Mouse (Mus musculus): ENCODE measurements around the gene Vmn2r83. TPM values are rescaled to one million over a fixed set of nuclear protein-coding genes. Genes with fewer than 3 reads are reported as not detected.
A peak's percentile ranks its signal among the peaks of the same experiment; 100 is the strongest.

Vmn2r83 gene
- polyA plus RNA-seq, 1 experiment from 2014 or later = not detected

DNA sequence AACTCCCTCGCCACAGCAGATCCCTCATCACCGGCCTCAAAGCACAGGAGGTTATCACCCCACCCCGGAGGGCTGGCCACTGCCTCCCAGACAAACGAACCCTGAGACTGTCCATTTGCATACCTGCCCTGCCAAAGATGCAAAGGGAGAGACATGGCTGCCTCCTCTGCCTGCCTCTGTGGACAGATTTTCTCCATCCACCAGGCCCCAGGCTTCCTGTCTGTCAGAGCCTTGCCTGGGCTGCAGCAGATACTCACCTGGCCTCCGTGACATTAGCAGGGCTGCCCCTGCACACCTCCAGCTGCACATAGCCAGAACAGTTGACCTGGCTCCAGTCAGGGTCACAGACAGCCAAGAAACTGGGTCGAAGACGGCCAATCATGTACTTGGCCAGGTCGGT, 61.7 kb downstream of the Vmn2r83 start:
- H3K27ac ChIP-seq = no peak overlapping the region
- WGBS = 77% methylated on average over 8 of the region's 8 CpGs
- peaks cover 13% of the 10 kb centered on the region; the same call in 1 of the 2 replicates for H3K4me1 ChIP-seq
- peaks cover 5% of the 10 kb centered on the region; the same call in 1 of the 2 replicates for H3K27me3 ChIP-seq
- no peak overlapping the region for H3K9ac ChIP-seq
- no peak overlapping the region for H3K4me2 ChIP-seq
- H3K9me3 ChIP-seq = no peaks in the 10 kb centered on the region
- no peak for ATAC-seq (ENCODE audit: low FRiP score)
- H3K4me3 ChIP-seq (replicated peaks) = no peak overlapping the region
- 0 out of 2 replicates have a peak, but pooled peaks cover 4% of the 10 kb centered on the region for H3K36me3 ChIP-seq (replicated peaks)

DNA sequence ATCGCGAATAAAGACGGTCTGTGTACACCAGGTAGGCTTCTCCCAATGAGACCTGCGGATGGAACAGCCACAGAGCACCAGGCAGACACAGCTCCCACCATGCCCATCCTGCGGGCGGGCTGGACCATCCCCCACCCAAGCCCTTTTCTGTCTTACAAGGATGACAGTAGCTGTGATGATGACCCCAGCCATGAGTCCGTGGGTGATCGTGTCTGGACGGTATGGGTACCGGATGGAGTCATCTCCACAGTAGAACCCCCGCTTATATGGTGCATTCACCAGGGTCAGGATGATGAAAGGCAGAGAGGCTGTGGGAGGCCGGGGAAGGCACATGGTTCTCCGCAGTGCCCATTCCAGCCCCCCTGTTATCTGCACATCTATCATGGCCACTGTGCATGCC, 62.2 kb downstream of the Vmn2r83 start:
- peaks cover 10% of the 10 kb centered on the region; the same call in 1 of the 2 replicates for H3K27me3 ChIP-seq
- no peak overlapping the region for H3K9ac ChIP-seq
- no peak overlapping the region for H3K4me3 ChIP-seq (replicated peaks)
- WGBS = 94% methylated on average over 13 of the region's 13 CpGs
- 0 out of 2 replicates have a peak, but pooled peaks cover 4% of the 10 kb centered on the region for H3K36me3 ChIP-seq (replicated peaks)
- peaks cover 13% of the 10 kb centered on the region; the same call in 1 of the 2 replicates for H3K4me1 ChIP-seq
- no peak for ATAC-seq (ENCODE audit: low FRiP score)
- H3K27ac ChIP-seq = no peak overlapping the region
- H3K9me3 ChIP-seq = no peaks in the 10 kb centered on the region
- H3K4me2 ChIP-seq = no peak overlapping the region

DNA sequence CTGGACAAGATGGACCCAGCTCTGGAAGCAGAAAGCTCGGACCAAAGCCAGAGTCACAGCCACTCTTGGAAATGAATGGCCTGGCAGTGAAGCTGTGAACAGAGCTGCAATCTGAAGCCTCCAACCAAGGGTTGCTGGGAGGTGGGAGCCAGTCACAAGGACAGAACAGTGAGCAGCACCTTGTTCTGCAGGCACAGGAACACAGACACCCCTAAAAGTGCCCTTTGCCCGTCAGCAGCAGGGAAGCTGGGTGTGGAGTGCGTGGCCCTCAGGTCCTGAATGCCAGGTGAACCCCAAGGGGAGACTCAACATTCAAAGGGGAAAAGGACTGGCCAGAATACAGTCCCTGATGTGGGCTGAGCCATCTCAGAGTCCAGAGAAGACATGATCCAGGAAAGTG, 63.1 kb downstream of the Vmn2r83 start:
- Histone ChIP-seq H3K9ac (no peak overlapping the region), H3K27me3 (peaks cover 13% of the 10 kb centered on the region; the same call in 1 of the 2 replicates), H3K9me3 (no peaks in the 10 kb centered on the region), H3K36me3 (replicated peaks) (no peaks in the 10 kb centered on the region), H3K27ac (no peak overlapping the region), H3K4me3 (replicated peaks) (no peak overlapping the region), H3K4me1 (peaks cover 13% of the 10 kb centered on the region; the same call in 1 of the 2 replicates), H3K4me2 (no peak overlapping the region)
- WGBS = 88% methylated on average over 3 of the region's 3 CpGs
- ATAC-seq (ENCODE audit: low FRiP score) = no peak

DNA sequence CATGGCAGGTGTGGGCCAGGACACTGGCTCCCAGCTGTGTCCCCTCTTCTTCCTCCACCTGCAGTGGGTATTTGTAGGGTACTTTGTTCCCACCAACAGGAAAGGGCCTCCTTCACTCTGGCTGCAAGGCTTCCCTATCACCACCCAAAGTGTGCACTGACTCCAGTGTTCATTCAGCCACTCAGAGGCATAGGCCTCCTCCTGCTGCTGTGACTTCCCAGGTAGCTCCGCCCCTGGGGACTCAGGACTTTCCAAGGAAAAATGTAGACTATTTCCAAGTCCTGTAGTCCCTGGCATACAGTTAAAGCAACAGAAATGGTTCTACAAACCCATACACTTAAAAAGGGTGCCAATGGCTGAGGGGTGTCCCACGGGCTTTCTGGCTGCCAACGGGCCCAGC, 64.1 kb downstream of the Vmn2r83 start:
- 21% methylated on average over 3 of the region's 3 CpGs for WGBS
- no peaks in the 10 kb centered on the region for H3K36me3 ChIP-seq (replicated peaks)
- no peak; the same call in 1 of the 2 replicates for ATAC-seq (ENCODE audit: low FRiP score)
- H3K4me1 ChIP-seq = peaks cover 13% of the 10 kb centered on the region; the same call in 1 of the 2 replicates
- H3K9ac ChIP-seq = peak overlapping the region; percentile 63; the same call in 1 of the 2 replicates
- H3K9me3 ChIP-seq = no peaks in the 10 kb centered on the region
- peaks cover 13% of the 10 kb centered on the region; the same call in 1 of the 2 replicates for H3K27me3 ChIP-seq
- peak overlapping the region; percentile 96 for H3K4me2 ChIP-seq
- H3K4me3 ChIP-seq (replicated peaks) = peak overlapping the region; percentile 60
- no peak overlapping the region for H3K27ac ChIP-seq

DNA sequence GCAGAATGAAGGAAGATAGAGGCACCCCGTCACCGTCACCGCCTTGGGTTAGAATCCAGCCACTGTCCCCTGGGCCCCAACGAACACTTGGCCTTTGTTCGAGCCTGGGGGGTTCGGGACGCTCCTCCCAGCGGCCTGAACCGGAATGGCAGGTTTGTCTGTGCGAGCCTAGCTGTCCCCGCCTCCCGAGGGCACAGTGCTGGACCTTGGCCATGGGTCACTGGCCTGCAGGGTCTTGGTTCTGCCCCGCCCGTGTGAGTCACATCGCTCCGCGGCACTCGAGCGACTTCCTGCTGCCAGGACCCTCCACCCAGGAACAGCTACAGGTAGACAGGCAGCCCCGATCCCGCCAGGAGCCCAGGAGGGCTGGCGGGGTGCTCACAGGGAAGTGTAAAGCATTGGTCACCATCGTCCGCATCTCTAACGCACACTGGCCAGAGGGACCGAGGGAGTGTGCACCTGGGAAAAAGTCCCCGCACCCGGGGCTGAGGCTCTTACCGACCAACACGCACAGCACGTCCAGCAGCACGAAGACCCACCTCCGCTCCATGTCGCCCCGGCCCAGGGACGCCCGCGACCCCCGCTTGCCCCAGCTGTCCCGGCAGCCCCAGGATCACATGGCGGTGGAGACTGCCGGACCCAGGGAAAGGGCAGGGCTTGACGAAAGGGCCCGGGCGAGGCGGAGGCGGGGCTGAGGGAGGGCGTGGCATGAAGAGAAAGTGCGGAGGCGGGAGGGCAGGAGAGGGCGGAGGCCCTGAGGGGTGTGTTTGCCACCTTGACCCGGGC, 64.8 kb downstream of the Vmn2r83 start, which contains the start of gene Plpp2:
Gene Plpp2 (minus strand): TSS at position 671 of the 786 bp plus-strand sequence.
- H3K36me3 ChIP-seq (replicated peaks) = peaks cover 5% of the 10 kb centered on the region
- H3K27ac ChIP-seq = no peak within 1 kb of the TSS
- ATAC-seq (ENCODE audit: low FRiP score) = peak; percentile 67
- peaks cover 13% of the 10 kb centered on the region; the same call in 1 of the 2 replicates for H3K4me1 ChIP-seq
- peak within 1 kb of the TSS; percentile 60 for H3K4me3 ChIP-seq (replicated peaks)
- under 1% methylated on average over 52 of the region's 52 CpGs for WGBS
- H3K9me3 ChIP-seq = no peaks in the 10 kb centered on the region
- H3K9ac ChIP-seq = peak within 1 kb of the TSS; percentile 63
- peaks cover 13% of the 10 kb centered on the region; the same call in 1 of the 2 replicates for H3K27me3 ChIP-seq
- peak within 1 kb of the TSS; percentile 96 for H3K4me2 ChIP-seq

DNA sequence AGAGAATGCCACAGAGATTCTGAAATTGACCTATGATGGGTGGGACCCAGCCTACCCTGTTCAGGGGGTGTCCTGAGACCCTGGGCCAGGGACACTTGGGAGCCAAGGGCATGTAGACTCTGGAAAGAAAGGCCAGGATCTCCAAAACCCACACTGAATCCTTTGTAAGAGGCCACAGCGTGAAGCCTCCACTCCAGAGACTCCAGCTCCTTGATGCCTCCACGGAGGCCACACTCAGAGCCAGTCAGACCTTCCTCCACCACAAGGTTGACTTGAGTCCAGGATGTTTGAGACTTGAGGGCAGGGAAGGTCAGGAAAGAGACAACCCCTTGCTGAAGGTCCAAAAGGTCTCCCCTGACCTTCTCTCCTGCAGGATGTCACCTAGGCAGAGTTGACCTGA, 65.9 kb downstream of the Vmn2r83 start:
- no peak overlapping the region for H3K4me3 ChIP-seq (replicated peaks)
- no peaks in the 10 kb centered on the region for H3K9me3 ChIP-seq
- 83% methylated on average over 2 of the region's 2 CpGs for WGBS
- H3K36me3 ChIP-seq (replicated peaks) = peaks cover 16% of the 10 kb centered on the region
- H3K27me3 ChIP-seq = peaks cover 13% of the 10 kb centered on the region; the same call in 1 of the 2 replicates
- no peak overlapping the region for H3K4me2 ChIP-seq
- no peak overlapping the region for H3K9ac ChIP-seq
- peaks cover 13% of the 10 kb centered on the region; the same call in 1 of the 2 replicates for H3K4me1 ChIP-seq
- ATAC-seq (ENCODE audit: low FRiP score) = no peak
- H3K27ac ChIP-seq = no peak overlapping the region

DNA sequence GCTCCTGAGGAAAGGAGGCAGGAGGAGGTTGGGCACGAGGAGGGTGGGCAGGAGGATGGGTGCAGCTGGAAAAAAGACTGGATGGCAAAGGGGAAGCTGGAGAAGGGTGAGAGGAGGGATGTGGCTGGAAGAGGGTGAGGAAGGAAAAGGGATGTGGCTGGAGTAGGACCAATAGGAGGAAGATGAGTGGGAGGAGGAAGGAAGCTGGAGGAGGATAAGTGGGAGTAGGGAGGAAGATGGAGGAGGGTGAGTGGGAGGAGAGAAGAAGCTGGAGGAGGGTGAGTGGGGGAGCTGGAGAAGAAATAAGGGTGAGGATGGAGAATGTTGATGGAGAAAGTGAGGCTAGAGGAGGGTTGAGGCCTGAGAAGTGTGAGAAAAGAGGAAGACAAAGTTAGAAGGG, 66.9 kb downstream of the Vmn2r83 start:
- H3K27me3 ChIP-seq = peaks cover 13% of the 10 kb centered on the region; the same call in 1 of the 2 replicates
- peaks cover 26% of the 10 kb centered on the region for H3K36me3 ChIP-seq (replicated peaks)
- no peak for ATAC-seq (ENCODE audit: low FRiP score)
- H3K9me3 ChIP-seq = no peaks in the 10 kb centered on the region
- no peak overlapping the region for H3K4me2 ChIP-seq
- 68% methylated on average over 1 of the region's 1 CpGs for WGBS
- H3K4me1 ChIP-seq = peaks cover 13% of the 10 kb centered on the region; the same call in 1 of the 2 replicates
- no peak overlapping the region for H3K4me3 ChIP-seq (replicated peaks)
- no peak overlapping the region for H3K9ac ChIP-seq
- no peak overlapping the region for H3K27ac ChIP-seq

DNA sequence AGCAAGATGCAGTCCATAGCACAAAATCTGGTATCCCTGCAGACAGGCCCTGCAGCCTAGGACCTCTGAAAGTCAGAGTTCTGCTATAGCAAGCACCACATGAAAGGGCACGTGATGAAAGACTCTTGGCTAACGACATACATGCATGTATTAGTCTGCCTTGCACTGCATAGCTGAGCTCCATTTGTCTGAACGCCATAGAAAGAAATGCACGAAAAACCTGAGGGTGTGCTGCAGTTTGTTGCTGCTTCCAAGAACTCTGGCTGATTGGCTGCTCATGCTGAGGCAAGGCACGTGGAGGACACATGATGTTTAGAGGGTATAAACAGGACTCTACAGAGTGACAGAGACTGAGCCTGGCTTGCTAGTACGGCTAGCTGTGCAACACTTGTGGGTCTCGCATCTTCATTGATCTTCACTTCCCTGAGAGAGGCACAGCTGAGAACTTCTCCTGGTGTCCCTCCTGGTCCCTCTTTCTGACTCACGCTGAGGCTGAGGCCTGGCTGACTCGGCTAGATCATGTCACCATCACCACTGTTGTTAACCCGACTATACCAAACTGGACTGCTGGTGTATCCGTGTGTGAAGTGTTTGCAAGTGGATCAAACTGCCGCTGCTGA, 68.0 kb downstream of the Vmn2r83 start:
- WGBS = 76% methylated on average over 12 of the region's 12 CpGs
- Histone ChIP-seq H3K4me2 (no peak overlapping the region), H3K27me3 (peaks cover 13% of the 10 kb centered on the region; the same call in 1 of the 2 replicates)

DNA sequence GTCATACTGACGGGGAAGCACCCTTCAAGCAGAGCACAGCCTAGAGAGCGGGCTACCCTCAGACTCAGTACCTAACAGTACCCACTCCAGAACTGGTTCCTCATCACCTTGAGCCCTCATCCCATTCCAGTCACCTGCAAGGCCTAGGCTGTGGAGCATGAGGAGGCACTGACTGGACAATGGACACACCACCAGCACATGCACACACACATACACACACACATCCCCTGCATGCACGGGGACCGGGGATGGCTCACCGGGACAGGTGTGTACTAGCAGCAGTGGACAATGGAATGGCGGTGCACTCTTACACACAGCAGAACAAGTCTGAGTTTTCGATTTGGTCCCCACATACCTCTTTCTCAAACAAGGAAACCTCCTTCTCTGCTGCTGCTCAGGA, 68.7 kb downstream of the Vmn2r83 start:
- peaks cover 12% of the 10 kb centered on the region; the same call in 1 of the 2 replicates for H3K27me3 ChIP-seq
- H3K4me3 ChIP-seq (replicated peaks) = no peak overlapping the region
- H3K9ac ChIP-seq = no peak overlapping the region
- no peaks in the 10 kb centered on the region for H3K9me3 ChIP-seq
- no peak for ATAC-seq (ENCODE audit: low FRiP score)
- H3K36me3 ChIP-seq (replicated peaks) = peaks cover 44% of the 10 kb centered on the region
- H3K4me1 ChIP-seq = peaks cover 13% of the 10 kb centered on the region; the same call in 1 of the 2 replicates
- WGBS = 87% methylated on average over 7 of the region's 7 CpGs
- no peak overlapping the region for H3K27ac ChIP-seq
- H3K4me2 ChIP-seq = no peak overlapping the region

More for the DNA sequence above, 68.0 kb downstream of the Vmn2r83 start:
- peaks cover 13% of the 10 kb centered on the region; the same call in 1 of the 2 replicates for H3K4me1 ChIP-seq
- H3K9me3 ChIP-seq = no peaks in the 10 kb centered on the region
- no peak overlapping the region for H3K27ac ChIP-seq
- ATAC-seq (ENCODE audit: low FRiP score) = no peak
- H3K4me3 ChIP-seq (replicated peaks) = no peak overlapping the region
- no peak overlapping the region for H3K9ac ChIP-seq
- peaks cover 37% of the 10 kb centered on the region for H3K36me3 ChIP-seq (replicated peaks)

DNA sequence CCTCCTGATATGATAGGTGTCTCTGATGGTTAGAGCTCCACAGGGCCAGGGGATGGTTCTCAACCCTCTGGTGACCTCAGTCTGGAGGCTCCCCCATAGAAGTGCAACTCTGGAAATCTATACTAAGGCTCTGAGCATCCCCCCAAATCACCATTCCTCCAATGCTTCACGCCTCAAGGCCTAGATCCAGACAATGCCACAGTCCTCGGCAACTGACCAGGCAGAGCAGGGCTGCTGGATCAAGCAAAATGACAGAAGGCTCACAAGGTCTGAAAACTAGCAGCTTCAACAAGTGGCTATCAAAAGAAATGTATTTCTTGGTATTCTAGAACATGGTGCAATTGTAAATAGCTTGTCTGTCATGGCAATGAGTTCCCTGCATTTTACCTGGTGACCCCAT, 69.2 kb downstream of the Vmn2r83 start:
- Histone ChIP-seq H3K9ac (no peak overlapping the region), H3K4me2 (no peak overlapping the region), H3K4me1 (peaks cover 11% of the 10 kb centered on the region; the same call in 1 of the 2 replicates), H3K27me3 (0 out of 2 replicates have a peak, but pooled peaks cover 8% of the 10 kb centered on the region), H3K9me3 (no peaks in the 10 kb centered on the region), H3K36me3 (replicated peaks) (peaks cover 49% of the 10 kb centered on the region), H3K27ac (no peak overlapping the region), H3K4me3 (replicated peaks) (no peak overlapping the region)
- WGBS = 83% methylated on average over 2 of the region's 2 CpGs
- ATAC-seq (ENCODE audit: low FRiP score) = no peak

DNA sequence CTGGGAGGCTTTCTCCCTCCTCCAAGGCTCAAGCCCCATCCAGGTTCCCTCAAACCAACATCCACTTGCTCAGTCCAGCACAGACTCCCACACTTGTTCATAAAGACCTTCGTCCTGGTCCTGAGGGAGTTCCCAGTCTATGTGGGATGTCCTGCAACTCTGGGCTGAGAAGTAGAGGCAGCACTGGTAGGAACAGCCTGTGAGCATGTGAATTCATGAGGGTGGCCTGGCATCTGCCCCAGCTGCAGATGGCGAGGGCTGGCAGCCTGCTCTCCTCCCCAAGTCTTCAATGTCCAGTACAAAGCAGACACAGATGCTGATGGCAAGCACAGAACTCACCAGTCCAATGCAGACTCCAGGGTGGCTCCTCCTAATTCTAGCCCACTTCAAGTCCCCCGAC, 69.8 kb downstream of the Vmn2r83 start:
- no peak for ATAC-seq (ENCODE audit: low FRiP score)
- H3K27me3 ChIP-seq = 0 out of 2 replicates have a peak, but pooled peaks cover 8% of the 10 kb centered on the region
- H3K36me3 ChIP-seq (replicated peaks) = peaks cover 55% of the 10 kb centered on the region
- no peaks in the 10 kb centered on the region for H3K9me3 ChIP-seq
- no peak overlapping the region for H3K9ac ChIP-seq
- WGBS = 93% methylated on average over 3 of the region's 3 CpGs
- no peak overlapping the region for H3K4me3 ChIP-seq (replicated peaks)
- H3K27ac ChIP-seq = no peak overlapping the region
- no peak overlapping the region for H3K4me2 ChIP-seq
- H3K4me1 ChIP-seq = peaks cover 6% of the 10 kb centered on the region; the same call in 1 of the 2 replicates

DNA sequence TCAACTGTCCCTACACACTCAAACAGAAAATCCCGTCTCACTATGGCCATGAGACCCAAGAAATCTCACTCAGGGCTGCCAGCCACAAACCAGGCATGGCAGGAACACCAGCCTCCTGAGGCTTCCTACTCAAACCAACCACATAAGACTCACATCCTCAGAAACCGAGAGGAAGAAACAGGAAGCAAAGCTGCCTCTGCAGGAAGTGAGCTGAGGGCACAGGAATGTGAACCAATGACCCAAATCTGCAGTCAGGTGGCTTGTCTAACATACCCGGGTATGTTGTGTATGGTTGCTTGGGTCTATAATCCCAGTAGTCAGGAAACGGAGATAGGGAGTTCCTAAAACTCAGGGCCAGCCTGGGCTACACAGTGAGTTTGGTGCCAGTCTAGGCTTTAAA, 70.3 kb downstream of the Vmn2r83 start:
- WGBS = 74% methylated on average over 4 of the region's 4 CpGs
- H3K36me3 ChIP-seq (replicated peaks) = peaks cover 60% of the 10 kb centered on the region
- ATAC-seq (ENCODE audit: low FRiP score) = no peak

More for the DNA sequence above, 70.3 kb downstream of the Vmn2r83 start:
- Histone ChIP-seq H3K4me2 (no peak overlapping the region), H3K27me3 (0 out of 2 replicates have a peak, but pooled peaks cover 8% of the 10 kb centered on the region), H3K4me3 (replicated peaks) (no peak overlapping the region), H3K4me1 (peaks cover 4% of the 10 kb centered on the region; the same call in 1 of the 2 replicates), H3K9ac (no peak overlapping the region), H3K9me3 (no peaks in the 10 kb centered on the region), H3K27ac (no peak overlapping the region)

Measured in forebrain, embryonic 12.5 days (tissue).